Mouse (Mus musculus) CD4-positive helper T cell, adult 2 months (primary cell): Measurements from ENCODE around the gene Dnah17.

Source experiments
- DNase-seq: peaks from one replicate; pipeline ENCODE4 v3.0.0-alpha.2; 2012; ENCODE audit warnings: low read depth, missing footprints, low spot score

Gene Dnah17

DNA sequence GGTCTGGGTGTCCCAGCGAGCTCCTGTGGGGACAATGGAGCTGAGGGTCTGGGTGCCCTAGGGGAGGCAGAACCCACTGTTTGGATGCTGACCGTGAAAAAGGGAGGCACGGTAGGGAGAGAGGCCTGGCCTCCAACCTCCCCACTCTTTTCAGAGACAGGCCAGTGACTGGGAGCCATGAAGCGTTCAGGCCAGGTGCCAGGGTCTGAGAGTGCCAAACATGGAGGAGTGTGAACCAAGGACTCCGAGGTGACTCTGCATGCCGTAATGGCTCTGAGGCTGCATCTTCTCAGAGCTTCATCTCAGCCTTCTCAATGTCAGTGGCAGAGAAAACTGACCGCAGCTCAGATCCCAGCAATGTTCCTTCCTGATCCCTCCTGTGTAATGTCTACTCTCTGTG, 107.0 kb downstream of the Dnah17 start:
- DNase-seq = no peak

DNA sequence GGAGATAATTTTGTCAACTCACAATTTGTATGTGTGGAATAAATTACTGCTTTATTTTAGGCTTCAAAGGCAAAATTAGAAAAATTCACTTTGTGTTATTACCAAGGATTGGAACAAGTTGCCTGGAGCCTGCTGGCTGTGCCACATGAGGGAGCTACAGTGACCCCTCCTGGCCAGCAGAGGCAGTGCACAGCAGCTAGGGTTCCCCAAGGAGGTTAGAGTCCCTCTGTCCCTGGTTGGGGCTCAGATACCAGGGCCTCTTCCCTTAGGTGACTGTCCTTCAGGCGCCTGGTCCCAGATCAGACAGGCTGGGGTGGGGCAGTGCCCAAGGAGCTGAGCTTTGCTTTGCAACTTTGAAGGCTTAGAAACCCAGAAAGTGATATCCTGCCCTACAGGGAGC, 108.6 kb downstream of the Dnah17 start:
- DNase-seq = peak; percentile 75

DNA sequence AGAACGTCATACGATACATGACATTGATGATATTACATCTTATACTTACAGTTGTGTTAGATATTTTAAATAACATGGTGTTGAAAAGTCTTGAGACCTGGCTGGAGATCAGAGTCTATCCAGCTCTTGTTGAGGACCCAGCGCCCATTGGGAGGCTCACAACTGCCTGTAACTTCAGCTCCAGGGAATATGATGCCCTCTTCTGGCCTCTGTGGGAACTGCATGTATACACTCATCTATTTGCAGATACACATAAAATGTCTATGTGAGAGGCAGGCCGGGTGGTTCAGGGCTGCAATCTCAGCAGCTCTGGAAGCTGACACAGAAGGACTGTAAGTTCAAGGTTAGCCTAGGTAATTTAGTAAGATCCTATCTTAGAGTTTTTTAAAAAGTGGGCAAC, 112.1 kb downstream of the Dnah17 start:
- DNase-seq = peak; percentile 47

DNA sequence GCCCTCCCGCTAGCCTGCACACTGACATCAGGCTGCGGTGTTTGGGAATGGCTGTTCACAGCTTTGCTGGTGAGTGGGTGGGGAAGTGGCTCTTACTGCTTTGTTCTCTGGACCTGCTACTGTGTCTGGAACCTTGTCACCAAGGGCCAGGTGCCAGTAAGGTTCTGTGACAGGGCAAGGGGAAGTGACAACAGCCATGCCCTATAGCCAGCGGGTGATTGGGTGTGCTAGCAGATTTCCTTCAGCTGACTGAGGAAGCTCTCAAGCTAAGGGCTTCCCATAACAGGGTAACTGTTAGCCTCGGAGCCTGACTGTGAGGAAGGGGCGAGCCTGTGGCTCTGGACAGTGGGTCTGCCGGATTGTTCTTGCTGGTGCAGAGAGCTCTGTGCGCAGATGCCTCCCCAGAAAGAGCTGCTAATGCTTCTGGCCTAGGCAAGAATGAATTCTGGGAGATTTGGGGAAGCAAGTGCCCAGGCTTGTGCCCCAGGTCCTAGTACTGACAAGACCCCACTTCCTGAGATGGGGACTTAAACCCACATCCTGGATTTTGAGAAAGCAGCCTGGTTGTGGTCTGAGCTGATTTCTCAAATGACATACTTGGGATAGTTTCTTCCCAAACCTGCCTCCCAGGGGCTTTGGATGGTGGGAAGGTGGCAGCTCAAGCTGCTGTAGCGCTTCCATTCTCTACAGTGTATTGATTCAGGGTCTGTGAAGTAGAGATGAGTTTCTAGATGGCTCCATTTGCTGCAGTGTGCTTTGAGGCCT, 114.9 kb downstream of the Dnah17 start:
- peak; percentile 58 for DNase-seq

DNA sequence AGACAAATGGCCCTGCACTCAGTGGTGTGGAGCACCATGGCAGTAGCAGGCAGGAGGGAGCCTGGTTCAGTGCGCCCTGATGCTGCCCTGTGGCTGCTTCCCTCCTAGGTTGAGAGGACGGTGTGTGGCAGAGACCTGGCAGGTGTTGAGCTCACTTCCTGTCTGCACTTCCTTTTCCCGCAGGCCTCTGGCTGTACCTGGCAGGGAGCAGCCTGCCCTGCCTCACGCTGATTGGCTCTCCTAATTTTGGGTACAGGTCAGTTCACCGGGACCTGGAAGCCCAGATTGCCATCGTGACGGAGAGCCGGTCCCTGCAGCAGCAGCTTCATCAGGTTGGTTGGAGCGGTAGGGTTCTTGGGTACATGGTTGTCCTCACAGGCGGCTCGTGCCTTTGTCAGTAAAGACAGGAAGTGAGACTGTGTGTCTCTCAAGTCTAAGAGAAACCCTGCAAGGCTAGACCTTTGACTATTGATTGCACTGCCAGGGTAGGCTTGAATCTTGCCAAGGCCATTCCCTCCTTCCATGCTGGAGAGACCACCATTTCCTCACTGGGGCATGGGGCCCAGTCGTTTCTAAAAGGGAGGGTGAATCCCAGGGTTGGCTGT, 115.9 kb downstream of the Dnah17 start:
- DNase-seq = peak; percentile 76

DNA sequence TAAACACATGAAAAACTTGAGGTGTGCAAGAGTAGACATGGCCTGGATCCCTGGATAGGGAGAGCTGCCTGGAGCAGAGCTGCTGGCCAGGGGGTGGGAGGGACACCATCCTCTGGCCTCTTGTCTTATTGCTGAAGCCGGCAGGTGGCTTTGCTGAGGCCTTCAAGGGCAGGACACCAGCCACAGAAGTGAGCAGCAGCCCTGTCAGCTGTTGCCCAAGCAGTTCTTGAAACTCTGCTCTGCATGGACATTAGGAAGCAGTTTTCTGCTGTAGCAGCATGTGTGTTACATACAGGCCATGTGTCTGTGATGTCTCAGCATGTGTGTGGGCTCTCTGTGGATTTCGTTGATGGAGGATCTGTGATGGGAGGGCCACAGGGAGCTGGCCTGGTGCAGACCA, 117.1 kb downstream of the Dnah17 start:
- DNase-seq = no peak

DNA sequence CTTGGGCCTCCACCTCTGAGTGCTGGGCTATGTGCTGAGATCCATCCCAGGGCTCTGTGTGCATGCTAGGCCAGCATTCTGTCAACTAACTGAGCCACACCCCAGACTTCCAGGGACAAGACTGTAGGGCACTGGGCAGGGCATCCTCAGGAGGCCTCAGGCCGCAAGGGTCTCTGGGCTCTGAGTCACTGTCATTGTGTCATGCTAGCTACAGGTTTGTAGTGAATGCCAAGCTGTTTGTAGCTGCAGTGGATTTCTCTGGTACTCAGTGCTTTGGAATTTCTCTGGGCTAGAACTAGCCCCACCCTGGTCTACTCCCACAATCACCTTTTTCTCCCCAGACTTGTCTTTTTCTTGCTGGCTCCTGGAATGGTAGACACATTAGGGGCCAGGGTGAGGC, 117.8 kb downstream of the Dnah17 start:
- no peak for DNase-seq

DNA sequence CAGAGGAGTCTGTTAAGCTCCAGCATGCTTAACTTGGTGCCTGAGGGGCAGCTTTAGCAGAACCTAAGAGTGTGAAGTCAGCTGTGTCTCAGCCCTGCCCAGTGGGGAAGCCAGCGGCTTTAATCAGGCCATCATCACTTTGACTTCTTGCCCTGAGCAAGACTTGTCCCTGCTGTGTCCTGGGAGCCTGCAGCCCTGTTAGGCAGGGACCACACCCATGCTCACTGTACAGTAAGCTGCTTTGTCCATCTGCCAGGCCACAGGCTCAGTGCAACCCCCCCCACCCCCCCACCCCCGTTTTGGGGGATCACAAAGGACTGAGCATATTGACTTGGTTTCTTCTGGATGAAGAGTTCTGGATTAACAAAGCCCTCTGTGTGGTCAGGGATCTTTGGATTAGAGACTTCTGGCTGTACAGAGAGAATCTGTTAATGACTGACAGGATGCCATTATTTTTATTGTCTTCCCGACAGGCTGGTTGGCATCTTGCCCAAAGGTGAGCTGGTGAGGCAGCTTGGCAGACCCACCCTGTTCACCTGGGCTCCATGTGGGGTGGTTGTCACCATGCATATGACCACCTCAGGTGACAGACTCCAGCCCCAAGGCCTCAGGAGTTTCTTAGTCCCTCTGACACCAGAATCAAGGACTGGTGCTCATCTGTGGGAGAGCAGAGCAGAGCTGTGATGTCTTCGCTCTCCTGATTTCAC, 120.4 kb downstream of the Dnah17 start:
- DNase-seq = no peak

DNA sequence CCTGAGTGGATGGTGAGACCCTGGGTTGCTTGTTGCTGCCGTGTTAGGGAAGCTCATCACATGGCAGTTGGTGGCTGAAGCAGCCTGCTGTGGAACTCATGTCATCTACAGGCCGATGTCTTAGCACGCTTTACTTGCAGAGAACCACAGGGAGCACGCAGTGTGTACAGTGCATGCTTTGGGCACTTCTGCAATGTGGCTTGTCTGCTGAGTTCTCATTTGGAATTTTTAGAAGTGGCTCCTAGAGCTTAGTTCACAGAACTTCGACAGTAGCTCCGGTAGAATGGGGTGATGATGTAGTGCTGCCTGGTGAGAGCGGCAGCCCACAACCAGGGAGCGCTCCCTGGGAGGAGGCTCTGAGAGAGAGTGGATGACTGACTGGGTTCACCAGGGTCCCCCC, 121.6 kb downstream of the Dnah17 start:
- no peak for DNase-seq

DNA sequence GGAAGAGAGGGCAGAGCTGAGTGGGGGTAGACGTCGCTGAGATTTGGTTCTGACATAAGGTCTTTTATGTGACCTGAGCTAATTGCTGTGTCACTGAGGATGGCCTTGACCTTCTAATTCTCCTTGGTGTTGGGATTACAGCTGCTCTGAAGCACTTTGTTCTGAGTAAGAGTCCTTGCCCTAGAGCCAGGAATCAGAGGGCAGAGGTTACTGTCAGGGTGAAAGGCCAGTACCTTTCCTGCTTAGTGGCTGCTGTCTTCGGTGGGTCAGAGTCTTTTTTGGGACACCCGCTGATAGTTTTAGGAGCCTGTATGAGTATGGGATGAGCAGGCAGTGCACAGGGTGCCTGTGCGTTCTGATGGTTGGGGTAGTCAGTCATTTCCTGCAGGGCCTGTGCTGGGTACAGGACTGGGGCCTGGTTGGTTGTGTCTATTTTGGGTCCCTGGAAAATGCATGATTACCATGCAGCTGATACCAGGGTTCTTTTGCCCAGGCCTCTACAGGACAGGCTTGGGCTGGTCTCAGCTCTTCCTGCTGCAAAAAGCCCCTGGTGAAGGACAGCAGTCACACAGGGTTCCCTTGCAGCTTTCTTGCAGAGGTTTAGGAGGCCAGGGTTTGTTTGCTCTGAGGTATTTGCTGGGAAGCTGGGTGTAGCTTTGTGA, 122.2 kb downstream of the Dnah17 start:
- DNase-seq = no peak

DNA sequence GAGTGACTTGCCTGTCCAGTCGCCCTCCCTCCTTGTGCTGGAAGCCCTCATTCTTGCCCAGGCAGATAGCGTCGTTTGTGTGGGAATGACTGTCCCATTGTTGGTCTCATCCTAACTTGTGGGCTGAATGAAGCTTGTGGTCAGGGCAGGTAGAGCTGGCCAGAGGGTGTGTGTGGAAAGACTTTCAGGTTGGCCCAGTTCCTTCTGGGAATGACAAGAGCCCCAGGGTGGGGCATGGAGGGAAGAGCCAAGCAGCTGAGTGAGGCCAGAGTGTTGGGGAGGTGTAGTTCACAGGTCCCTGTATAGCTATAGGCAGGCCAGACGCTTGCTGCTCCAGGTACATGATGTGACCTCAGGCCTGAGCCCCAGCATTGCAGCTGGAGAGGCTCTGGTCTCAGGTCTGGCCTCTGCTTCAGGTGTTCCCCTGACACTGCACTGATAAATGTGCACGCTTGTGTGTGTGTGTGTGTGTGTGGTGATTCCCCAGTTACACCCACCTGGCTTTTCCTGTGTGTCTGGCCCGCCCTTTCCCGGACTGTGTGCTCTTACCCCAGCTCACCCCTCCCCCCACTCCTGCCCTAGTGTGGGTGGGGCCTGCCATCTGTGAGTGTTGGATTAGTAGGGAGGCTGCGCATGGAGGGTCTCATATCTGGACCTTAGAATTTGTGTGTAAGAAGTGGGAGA, 122.8 kb downstream of the Dnah17 start:
- peak; percentile 55 for DNase-seq

DNA sequence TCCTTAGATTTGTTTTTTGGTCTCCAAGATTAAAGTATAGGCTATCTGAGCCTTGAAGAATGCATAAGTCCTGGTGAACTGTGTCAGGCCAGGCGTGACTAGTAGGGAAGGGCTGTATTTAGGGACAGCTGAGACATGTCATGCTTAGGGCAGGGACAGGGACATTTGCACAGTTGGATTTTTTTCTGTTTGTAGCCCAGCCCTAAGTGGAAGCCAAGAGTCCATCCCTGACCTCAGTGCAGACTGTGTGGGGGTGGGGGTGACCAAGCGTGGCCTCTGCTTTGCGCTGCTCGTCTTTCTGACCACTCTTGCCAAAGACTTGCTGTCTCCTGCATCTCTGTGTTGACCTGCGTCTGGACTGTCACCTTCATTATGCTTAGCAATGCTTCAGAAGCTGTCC, 126.2 kb downstream of the Dnah17 start:
- DNase-seq = no peak

DNA sequence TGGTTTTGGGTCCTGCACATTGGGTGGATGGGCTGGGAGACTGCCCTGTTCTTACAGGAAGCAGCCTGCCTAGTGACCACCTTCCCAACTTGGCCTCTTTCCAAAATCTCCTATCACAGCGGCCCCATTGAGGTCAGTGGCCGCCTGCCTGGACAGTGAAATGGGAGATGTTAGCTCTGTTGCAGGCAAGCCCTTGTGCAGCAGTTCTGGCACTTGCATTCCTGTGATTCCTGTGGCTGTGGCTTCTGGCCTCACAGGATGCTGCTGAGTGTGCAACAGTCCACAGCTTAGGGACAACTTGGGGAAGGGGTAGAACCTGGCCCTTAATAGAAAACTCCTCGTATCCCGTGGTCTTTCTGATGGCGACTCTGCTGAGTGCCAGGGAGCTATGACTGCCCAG, 126.7 kb downstream of the Dnah17 start:
- no peak for DNase-seq

DNA sequence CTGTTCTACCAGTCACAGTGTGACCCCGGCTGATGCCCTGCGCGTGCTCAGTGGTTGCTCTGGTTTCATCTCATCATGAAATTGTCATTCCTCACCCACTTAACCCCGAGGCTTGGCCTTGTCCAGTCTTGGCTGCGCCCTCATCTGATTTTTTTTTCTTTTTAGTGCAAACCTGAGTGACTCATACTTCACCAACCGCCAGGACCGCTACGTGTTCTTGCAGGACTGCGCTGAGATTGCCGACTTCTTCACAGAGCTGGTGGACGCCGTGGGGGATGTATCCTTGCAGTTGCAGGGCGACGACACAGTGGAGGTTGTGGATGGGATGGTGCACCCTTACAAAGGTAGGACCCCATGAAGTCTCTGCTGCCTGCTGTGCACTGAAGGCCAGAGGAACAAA, 127.3 kb downstream of the Dnah17 start:
- no peak for DNase-seq

DNA sequence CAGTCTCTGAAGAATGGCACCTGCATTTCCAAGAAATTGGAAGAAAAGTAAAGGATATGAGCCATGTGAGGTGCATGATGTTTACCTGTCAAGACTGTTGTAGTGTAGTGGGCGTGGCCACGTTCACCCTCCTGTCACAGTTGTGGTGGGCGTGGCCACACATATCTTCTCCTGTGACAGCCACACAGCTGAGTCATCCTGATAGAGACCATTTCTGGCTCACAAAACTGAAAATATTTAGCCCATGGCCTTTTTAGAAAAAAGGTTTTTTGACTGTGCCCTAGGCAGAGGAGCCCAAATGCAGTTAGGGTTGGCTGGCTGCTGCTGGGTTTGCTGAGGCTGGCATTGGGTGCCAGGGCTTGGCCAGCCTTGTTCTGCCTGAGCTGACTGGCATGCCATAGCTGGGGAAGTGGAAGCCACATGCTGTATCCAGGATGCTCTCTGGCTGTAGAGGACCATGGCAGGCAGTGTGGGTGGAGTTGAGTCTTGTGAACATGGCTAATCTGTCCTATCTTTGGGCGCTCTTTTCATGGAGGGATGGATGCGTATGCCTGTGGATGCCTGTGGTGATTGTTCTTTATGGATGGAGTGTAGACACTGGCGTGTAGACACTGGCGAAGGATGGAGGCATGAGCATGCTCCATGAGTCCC, 129.7 kb downstream of the Dnah17 start:
- peak; percentile 64 for DNase-seq

DNA sequence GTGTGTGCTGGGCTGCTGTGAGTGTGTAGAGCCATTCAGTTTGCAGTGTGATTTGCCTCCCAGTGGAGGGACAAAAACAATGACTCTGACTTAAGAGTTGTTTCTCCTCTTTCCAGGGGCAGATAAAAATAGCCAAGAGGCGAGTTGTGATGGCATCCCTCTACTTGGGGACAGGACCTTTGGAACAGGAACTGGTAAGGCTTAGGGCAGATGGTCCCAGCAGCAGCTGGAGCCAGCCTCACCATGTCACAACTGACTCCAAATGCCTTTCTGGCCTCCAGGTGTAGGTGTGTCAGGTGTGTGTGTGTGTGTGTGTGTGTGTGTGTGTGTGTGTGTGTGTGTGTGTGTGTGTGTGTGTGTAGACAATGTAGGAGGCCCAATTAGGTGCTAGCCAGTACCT, 130.4 kb downstream of the Dnah17 start:
- DNase-seq = no peak

DNA sequence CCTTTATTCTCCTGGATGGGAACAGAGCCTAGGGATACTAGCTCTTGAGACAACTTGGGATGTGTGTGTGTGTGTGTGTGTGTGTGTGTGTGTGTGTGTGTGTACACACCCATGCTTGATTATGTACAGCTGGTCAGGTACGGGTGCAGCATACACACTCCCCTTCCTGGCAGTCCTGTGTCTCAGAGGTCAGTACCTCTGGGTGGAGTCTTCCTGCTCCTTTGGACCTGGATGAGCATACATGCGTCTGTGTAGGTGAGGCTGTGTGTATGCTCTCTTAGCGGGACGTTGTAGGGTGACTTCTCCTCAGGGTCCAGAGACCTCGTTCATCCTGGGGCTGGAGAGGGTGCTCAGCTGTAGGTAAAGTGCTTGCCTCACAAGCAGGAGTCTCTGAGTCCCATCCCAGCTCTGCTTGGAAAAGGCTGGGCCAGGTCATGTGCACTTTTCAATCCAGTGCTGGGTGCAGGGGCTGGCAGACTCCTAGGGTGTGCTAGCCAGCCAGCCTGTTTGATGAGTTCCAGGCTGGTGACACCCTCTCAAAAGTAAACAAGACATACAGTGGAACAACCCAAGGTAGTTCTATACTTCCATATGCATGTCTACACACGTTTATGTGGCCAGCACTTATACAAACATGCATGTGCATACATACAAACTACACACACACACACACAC, 131.0 kb downstream of the Dnah17 start:
- no peak for DNase-seq

DNA sequence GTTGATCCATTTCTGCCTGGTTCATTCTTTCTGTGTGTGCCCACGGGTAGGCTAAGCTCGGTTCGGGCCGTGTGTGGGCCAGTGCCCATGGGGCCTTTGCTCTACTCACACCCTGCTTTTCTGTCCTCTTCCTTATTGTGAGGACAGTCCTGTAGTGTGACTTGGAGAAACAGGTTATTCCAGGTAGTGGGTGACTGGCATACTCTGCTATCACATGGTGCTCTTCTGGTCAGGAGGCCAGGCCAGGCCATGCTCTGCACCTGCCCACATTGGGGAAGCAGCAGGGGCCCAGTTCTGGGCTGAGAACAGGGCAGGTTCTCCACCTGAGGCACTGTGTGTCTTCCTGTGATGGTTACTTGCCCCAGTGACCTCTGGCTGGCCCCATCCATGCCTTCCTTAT, 132.1 kb downstream of the Dnah17 start:
- DNase-seq = no peak

DNA sequence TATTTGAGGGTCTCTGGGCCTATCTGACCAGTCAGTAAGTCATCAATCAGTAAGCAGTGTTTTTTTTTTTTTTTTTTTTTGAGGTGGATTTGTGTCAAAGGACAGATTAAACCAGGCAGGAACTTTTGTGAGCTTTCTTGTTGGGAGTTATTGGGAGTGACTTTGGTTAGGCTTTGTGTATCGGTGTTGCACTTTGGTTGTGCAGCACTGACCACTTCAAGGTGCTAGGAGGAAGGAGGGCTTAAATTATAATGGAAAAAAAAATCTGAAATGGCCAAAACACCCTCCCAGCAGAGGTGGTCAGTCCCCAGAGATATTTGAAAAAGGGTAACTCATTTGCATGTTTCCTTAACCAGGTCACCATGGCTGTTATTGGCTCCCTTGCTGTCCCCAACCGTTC, 133.3 kb downstream of the Dnah17 start:
- DNase-seq = no peak

DNA sequence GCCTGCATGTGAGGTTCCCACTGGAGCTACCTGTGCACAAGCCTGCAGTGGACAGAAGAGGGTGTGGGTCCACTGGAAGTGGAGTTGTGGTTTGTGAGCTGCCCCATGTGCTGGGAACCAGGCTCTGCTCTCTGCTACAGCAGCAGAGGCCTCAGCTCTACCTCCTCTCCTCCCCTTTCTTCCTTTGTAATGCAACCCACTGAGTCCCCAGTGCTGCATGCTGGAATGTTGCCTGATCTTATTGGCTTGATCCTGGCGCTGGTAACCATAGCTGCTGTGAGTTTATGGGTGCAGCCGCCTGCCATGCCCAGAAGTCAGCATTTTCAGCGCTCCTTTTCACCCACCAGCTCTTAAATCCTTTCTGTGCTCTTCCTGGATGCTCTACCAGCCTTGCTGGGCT, 134.4 kb downstream of the Dnah17 start:
- no peak for DNase-seq

DNA sequence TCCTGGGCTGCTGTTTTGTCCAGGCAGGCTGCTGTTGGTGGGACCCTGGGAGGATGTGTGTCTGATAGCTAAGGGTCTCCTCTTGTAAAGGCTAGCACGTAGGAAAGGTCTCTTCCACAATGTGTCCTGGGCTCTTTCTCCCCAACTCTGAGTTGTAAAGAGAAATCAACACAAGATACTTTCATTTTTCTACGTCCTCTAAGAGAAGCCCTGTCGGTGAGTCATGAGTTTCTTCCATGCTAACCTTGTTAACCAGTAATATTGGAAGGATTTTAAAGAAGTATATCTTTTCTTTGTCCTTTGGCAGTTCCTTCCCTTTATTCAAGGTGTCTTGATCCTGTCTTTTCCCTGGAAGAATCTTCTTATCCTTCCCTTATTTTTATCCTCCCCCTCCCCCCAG, 134.8 kb downstream of the Dnah17 start:
- DNase-seq = no peak
